In genomic region chr7:4865090-4865489, GRCm38 (mm10) we compare ENCODE assay signal across 8 mouse cellular contexts. TPM values are rescaled to one million over a fixed set of nuclear protein-coding genes. Genes with fewer than 3 reads are reported as not detected.
DNase-seq lines count a peak whose midpoint lies in the region; ATAC-seq and TF ChIP-seq lines count a peak whose summit lies in the region.

No protein-coding gene starts in this region.

- H3K4me1 ChIP-seq in E14TG2a.4 (replicated peaks; ENCODE audit: low read depth, low read length): peaks cover 45% of the 10 kb centered on the region
- H3K4me1 ChIP-seq in hindbrain, embryonic 10.5 days (replicated peaks): peaks cover 17% of the 10 kb centered on the region
- H3K4me1 ChIP-seq in limb, embryonic 13.5 days: peaks cover 19% of the 10 kb centered on the region
- no peaks in the 10 kb centered on the region; the same call in 1 of the 2 replicates for H3K4me1 ChIP-seq in midbrain, embryonic 14.5 days (ENCODE audit: control insufficient read depth, insufficient read depth, low read length)

- no peaks in the 10 kb centered on the region for H3K27me3 ChIP-seq in E14TG2a.4 (ENCODE audit: insufficient read depth, low read length)
- H3K27me3 ChIP-seq in hindbrain, embryonic 10.5 days (ENCODE audit: insufficient read depth, poor library complexity, severe bottlenecking): no peaks in the 10 kb centered on the region
- H3K27me3 ChIP-seq in limb, embryonic 13.5 days: no peaks in the 10 kb centered on the region
- no peaks in the 10 kb centered on the region for H3K27me3 ChIP-seq in midbrain, embryonic 14.5 days (ENCODE audit: control insufficient read depth, insufficient read depth, low read length)

- H3K36me3 ChIP-seq in E14TG2a.4 (ENCODE audit: insufficient read depth, low read length): no peaks in the 10 kb centered on the region
- H3K36me3 ChIP-seq in hindbrain, embryonic 10.5 days: no peaks in the 10 kb centered on the region
- no peaks in the 10 kb centered on the region for H3K36me3 ChIP-seq in limb, embryonic 13.5 days
- H3K36me3 ChIP-seq in midbrain, embryonic 14.5 days (ENCODE audit: control insufficient read depth, insufficient read depth, low read length): no peaks in the 10 kb centered on the region

- ATAC-seq in limb, embryonic 13.5 days (ENCODE audit: low FRiP score, low read depth): no peak
- ATAC-seq in midbrain, embryonic 14.5 days (ENCODE audit: low FRiP score, low TSS enrichment): no peak

- TF ChIP-seq CTCF in E14TG2a.4 (conservative IDR thresholded peaks at IDR 0.05; ENCODE audit: low read length): peak; percentile 45

- 59% methylated on average over 5 of the region's 5 CpGs for WGBS in hindbrain, embryonic 10.5 days
- 66% methylated on average over 5 of the region's 5 CpGs for WGBS in limb, embryonic 13.5 days
- 59% methylated on average over 5 of the region's 5 CpGs for WGBS in midbrain, embryonic 14.5 days

- peak overlapping the region; percentile 86 for H3K27ac ChIP-seq in hindbrain, embryonic 10.5 days
- H3K27ac ChIP-seq in limb, embryonic 13.5 days: 0 out of 2 replicates have a peak overlapping the region, but pooled peaks have one; percentile 52
- H3K27ac ChIP-seq in midbrain, embryonic 14.5 days (replicated peaks; ENCODE audit: low read depth, low read length): no peak overlapping the region

- peak; percentile 63 for DNase-seq in adrenal gland, postnatal 10 days
- no peak for DNase-seq in adrenal gland, adult 18-20 months (ENCODE audit: low spot score in 2 of 2)
- DNase-seq in embryo, embryonic 10.5 days (ENCODE audit: low spot score): peak; percentile 58
- DNase-seq in hindbrain, embryonic 10.5 days (ENCODE audit: low spot score): peak; percentile 42
- DNase-seq in midbrain, embryonic 14.5 days: peak; percentile 60
- no peak for DNase-seq in ovary, adult 18-20 months (ENCODE audit: low spot score)

- H3K9ac ChIP-seq in limb, embryonic 13.5 days: no peak overlapping the region
- H3K9ac ChIP-seq in midbrain, embryonic 14.5 days (replicated peaks; ENCODE audit: low read length): peak overlapping the region; percentile 62

- H3K4me3 ChIP-seq in E14TG2a.4 (replicated peaks; ENCODE audit: low read length): peak overlapping the region; percentile 83
- peak overlapping the region; percentile 72 for H3K4me3 ChIP-seq in hindbrain, embryonic 10.5 days
- H3K4me3 ChIP-seq in limb, embryonic 13.5 days: peak overlapping the region; percentile 60
- H3K4me3 ChIP-seq in midbrain, embryonic 14.5 days (replicated peaks; ENCODE audit: low read depth, low read length): peak overlapping the region; percentile 47

- no peaks in the 10 kb centered on the region; the same call in 1 of the 2 replicates for H3K9me3 ChIP-seq in E14TG2a.4 (ENCODE audit: low read length)
- H3K9me3 ChIP-seq in hindbrain, embryonic 10.5 days: peaks cover 6% of the 10 kb centered on the region; the same call in 1 of the 2 replicates
- no peaks in the 10 kb centered on the region for H3K9me3 ChIP-seq in limb, embryonic 13.5 days
- H3K9me3 ChIP-seq in midbrain, embryonic 14.5 days (ENCODE audit: control insufficient read depth, low read length): no peaks in the 10 kb centered on the region

- H3K4me2 ChIP-seq in limb, embryonic 13.5 days (replicated peaks): peak overlapping the region; percentile 68
- peak overlapping the region; percentile 69 for H3K4me2 ChIP-seq in midbrain, embryonic 14.5 days (ENCODE audit: low read length)

RNA-seq across cellular contexts. Expression of gene Isoc2b, which starts 5.0 kb away (rescaled TPM):
- 10 to 100 TPM in 1 of 2 experiments, 1 to 10 TPM in 1; 6.8 to 13.3 TPM for total RNA-seq in adrenal gland, postnatal 10 days (2021)
- total RNA-seq in adrenal gland, adult 18-20 months (2021): 10 to 100 TPM in 1 of 2 experiments, 1 to 10 TPM in 1; 9.6 to 18.3 TPM
- polyA plus RNA-seq in hindbrain, embryonic 10.5 days (2016; fragmentation: Nextera tagmentation; extraction: Ambion mirVana): 2.6 and 3.3 TPM in 2 replicates
- polyA plus RNA-seq in limb, embryonic 13.5 days (2015; fragmentation: Nextera tagmentation; extraction: Ambion mirVana): 5.6 and 6.4 TPM in 2 replicates
- 3.5 and 6.6 TPM in 2 replicates for polyA plus RNA-seq in midbrain, embryonic 14.5 days (2014; fragmentation: Nextera tagmentation; extraction: Ambion mirVana)

RNA-seq across cellular contexts. Expression of gene Isoc2a, which starts 11.9 kb away (rescaled TPM):
- 10 to 100 TPM; 52.8 to 56.8 TPM for total RNA-seq in adrenal gland, postnatal 10 days (2021)
- 10 to 100 TPM; 32.7 to 38.0 TPM for total RNA-seq in adrenal gland, adult 18-20 months (2021)
- 0.73 and 0.82 TPM in 2 replicates for polyA plus RNA-seq in hindbrain, embryonic 10.5 days (2016; fragmentation: Nextera tagmentation; extraction: Ambion mirVana)
- polyA plus RNA-seq in limb, embryonic 13.5 days (2015; fragmentation: Nextera tagmentation; extraction: Ambion mirVana): 1.2 and 1.3 TPM in 2 replicates
- 0.43 and 0.54 TPM in 2 replicates for polyA plus RNA-seq in midbrain, embryonic 14.5 days (2014; fragmentation: Nextera tagmentation; extraction: Ambion mirVana)

RNA-seq across cellular contexts. Expression of gene Shisa7, which starts 20.6 kb away (rescaled TPM):
- total RNA-seq in adrenal gland, postnatal 10 days (2021): 1 to 10 TPM; 1.3 to 3.1 TPM
- total RNA-seq in adrenal gland, adult 18-20 months (2021): 1 to 10 TPM; 2.1 to 2.4 TPM
- 0.68 and 1.8 TPM in 2 replicates for polyA plus RNA-seq in hindbrain, embryonic 10.5 days (2016; fragmentation: Nextera tagmentation; extraction: Ambion mirVana)
- 0.17 and 0.33 TPM in 2 replicates for polyA plus RNA-seq in limb, embryonic 13.5 days (2015; fragmentation: Nextera tagmentation; extraction: Ambion mirVana)
- 14.0 and 19.4 TPM in 2 replicates for polyA plus RNA-seq in midbrain, embryonic 14.5 days (2014; fragmentation: Nextera tagmentation; extraction: Ambion mirVana)

RNA-seq across cellular contexts. Expression of gene Gm36210, which starts 41.2 kb away (rescaled TPM):
- total RNA-seq in adrenal gland, postnatal 10 days (2021): not detected
- total RNA-seq in adrenal gland, adult 18-20 months (2021): not detected
- polyA plus RNA-seq in hindbrain, embryonic 10.5 days (2016; fragmentation: Nextera tagmentation; extraction: Ambion mirVana): not detected in 2 replicates
- polyA plus RNA-seq in limb, embryonic 13.5 days (2015; fragmentation: Nextera tagmentation; extraction: Ambion mirVana): not detected in 2 replicates
- 0.55 TPM in 1 of 2 replicates, not detected in the other for polyA plus RNA-seq in midbrain, embryonic 14.5 days (2014; fragmentation: Nextera tagmentation; extraction: Ambion mirVana)

RNA-seq across cellular contexts. Expression of gene Zfp628, which starts 49.9 kb away (rescaled TPM):
- 10 to 100 TPM; 14.7 to 16.4 TPM for total RNA-seq in adrenal gland, postnatal 10 days (2021)
- total RNA-seq in adrenal gland, adult 18-20 months (2021): 10 to 100 TPM; 13.9 to 17.2 TPM
- 5.3 and 6.5 TPM in 2 replicates for polyA plus RNA-seq in hindbrain, embryonic 10.5 days (2016; fragmentation: Nextera tagmentation; extraction: Ambion mirVana)
- polyA plus RNA-seq in limb, embryonic 13.5 days (2015; fragmentation: Nextera tagmentation; extraction: Ambion mirVana): 4.2 and 4.3 TPM in 2 replicates
- polyA plus RNA-seq in midbrain, embryonic 14.5 days (2014; fragmentation: Nextera tagmentation; extraction: Ambion mirVana): 4.6 and 5.1 TPM in 2 replicates

Comparison
In these comparisons a context has a peak if more than half of its experiments do, and no peak if none do; other contexts are left out.
1. DNase-seq: peak in adrenal gland, postnatal 10 days (single experiment), embryo, embryonic 10.5 days (single experiment), hindbrain, embryonic 10.5 days (single experiment) and midbrain, embryonic 14.5 days (single experiment); none in adrenal gland, adult 18-20 months (0 of 2) and ovary, adult 18-20 months (single experiment).
2. Peak in every context shown above with its lines, with median percentiles within 50 percentile points of each other: H3K4me3 ChIP-seq.